Mouse (Mus musculus) forebrain, embryonic 12.5 days (tissue): ENCODE results near the gene Acaa1b. TPM values are rescaled to one million over a fixed set of nuclear protein-coding genes. Genes with fewer than 3 reads are reported as not detected.

Experiments used
- ATAC-seq: fragments of 200-750 bp; cut with Nextera tagmentation; 2 replicates; pipeline ENCODE4 v1.8.0; 2017; ENCODE audit warnings: moderate TSS enrichment; ENCODE audit not compliant: low FRiP score
- H3K27ac ChIP-seq: fragments of 300-500 bp; sonication (generic); 2 replicates; pipeline ENCODE4 v1.5.1; 2016; ENCODE audit warnings: mild to moderate bottlenecking
- H3K27me3 ChIP-seq: fragments of 300-500 bp; sonication (generic); 2 replicates; pipeline ENCODE4 v1.6.1; 2016; ENCODE audit warnings: mild to moderate bottlenecking
- H3K36me3 ChIP-seq: fragments of 300-500 bp; sonication (generic); replicated peaks from 2 replicates; pipeline ENCODE4 v1.6.1; 2016; ENCODE audit warnings: mild to moderate bottlenecking
- H3K4me1 ChIP-seq: fragments of 300-500 bp; sonication (generic); 2 replicates; pipeline ENCODE4 v1.6.1; 2016
- H3K4me2 ChIP-seq: fragments of 300-500 bp; sonication (generic); 2 replicates; pipeline ENCODE4 v1.6.1; 2016; ENCODE audit warnings: mild to moderate bottlenecking, moderate library complexity
- H3K4me3 ChIP-seq: fragments of 300-500 bp; sonication (generic); replicated peaks from 2 replicates; pipeline ENCODE4 v1.5.1; 2016; ENCODE audit warnings: mild to moderate bottlenecking
- H3K9ac ChIP-seq: fragments of 300-500 bp; sonication (generic); 2 replicates; pipeline ENCODE4 v1.6.1; 2016; ENCODE audit warnings: mild to moderate bottlenecking
- H3K9me3 ChIP-seq: fragments of 300-500 bp; sonication (generic); 2 replicates; pipeline ENCODE4 v1.6.1; 2016
- WGBS: fragments of 180-500 bp; shearing (Covaris S2); methylation state at CpG from one replicate; pipeline ENCODE4 v1.1.7; 2016; 5-methylcytosine and 5-hydroxymethylcytosine counted together
- polyA plus RNA-seq: library from polyadenylated mRNA; unstranded; fragments of >200 nt; fragmentation: Nextera tagmentation; extraction: Ambion mirVana; gene quantifications from 2 replicates; pipeline ENCODE4 v1.2.1, GENCODE M21; 2016

Gene Acaa1b
- polyA plus RNA-seq: 0.95 and 2.1 TPM in 2 replicates

GRCm38 (mm10) chr9:119156278-119157201, at the start of gene Acaa1b:
TSS of gene Acaa1b (minus strand) at chr9:119157093.
- WGBS: under 1% methylated on average over 63 of the region's 65 CpGs
- Histone ChIP-seq H3K27ac (no peak within 1 kb of the TSS), H3K4me3 (peak within 1 kb of the TSS; percentile 56), H3K4me2 (peak within 1 kb of the TSS; percentile 71), H3K9ac (peak within 1 kb of the TSS; percentile 45; the same call in 1 of the 2 replicates), H3K36me3 (no peaks in the 10 kb centered on the region), H3K4me1 (peaks cover 5% of the 10 kb centered on the region; the same call in 1 of the 2 replicates), H3K9me3 (no peaks in the 10 kb centered on the region), H3K27me3 (peaks cover 29% of the 10 kb centered on the region)
- peak; percentile 92 for ATAC-seq

GRCm38 (mm10) chr9:119206666-119207065, 49.8 kb upstream of the Acaa1b start:
- no peak overlapping the region for H3K9ac ChIP-seq
- no peak overlapping the region for H3K4me2 ChIP-seq
- H3K9me3 ChIP-seq: peaks cover 10% of the 10 kb centered on the region; the same call in 1 of the 2 replicates
- WGBS: 78% methylated on average over 2 of the region's 2 CpGs
- no peaks in the 10 kb centered on the region for H3K27me3 ChIP-seq
- H3K27ac ChIP-seq: no peak overlapping the region
- H3K36me3 ChIP-seq: no peaks in the 10 kb centered on the region
- H3K4me1 ChIP-seq: no peaks in the 10 kb centered on the region
- H3K4me3 ChIP-seq: no peak overlapping the region
- ATAC-seq: no peak

GRCm38 (mm10) chr9:119205756-119206155, 48.9 kb upstream of the Acaa1b start:
- no peaks in the 10 kb centered on the region for H3K4me1 ChIP-seq
- WGBS: 91% methylated on average over 5 of the region's 5 CpGs

GRCm38 (mm10) chr9:119203617-119204016, 46.7 kb upstream of the Acaa1b start:
- Histone ChIP-seq H3K4me1 (no peaks in the 10 kb centered on the region), H3K4me3 (no peak overlapping the region), H3K36me3 (no peaks in the 10 kb centered on the region), H3K9me3 (peaks cover 10% of the 10 kb centered on the region; the same call in 1 of the 2 replicates), H3K27ac (no peak overlapping the region), H3K4me2 (no peak overlapping the region), H3K9ac (no peak overlapping the region), H3K27me3 (no peaks in the 10 kb centered on the region)
- no peak for ATAC-seq
- WGBS: 97% methylated on average over 9 of the region's 9 CpGs

More at GRCm38 (mm10) chr9:119205756-119206155, 48.9 kb upstream of the Acaa1b start:
- no peak overlapping the region for H3K27ac ChIP-seq
- H3K9ac ChIP-seq: no peak overlapping the region
- no peak overlapping the region for H3K4me3 ChIP-seq
- no peak overlapping the region for H3K4me2 ChIP-seq
- no peaks in the 10 kb centered on the region for H3K36me3 ChIP-seq
- peaks cover 10% of the 10 kb centered on the region; the same call in 1 of the 2 replicates for H3K9me3 ChIP-seq
- H3K27me3 ChIP-seq: no peaks in the 10 kb centered on the region
- no peak for ATAC-seq

GRCm38 (mm10) chr9:119201653-119202052, 44.8 kb upstream of the Acaa1b start:
- H3K9ac ChIP-seq: no peak overlapping the region
- WGBS: 84% methylated on average over 5 of the region's 5 CpGs
- H3K4me1 ChIP-seq: no peaks in the 10 kb centered on the region
- H3K36me3 ChIP-seq: no peaks in the 10 kb centered on the region
- H3K27ac ChIP-seq: no peak overlapping the region
- H3K4me3 ChIP-seq: no peak overlapping the region
- no peaks in the 10 kb centered on the region for H3K27me3 ChIP-seq
- no peak for ATAC-seq
- no peak overlapping the region for H3K4me2 ChIP-seq
- peaks cover 10% of the 10 kb centered on the region; the same call in 1 of the 2 replicates for H3K9me3 ChIP-seq

GRCm38 (mm10) chr9:119199151-119199861, 42.4 kb upstream of the Acaa1b start:
- H3K4me2 ChIP-seq: no peak overlapping the region
- 84% methylated on average over 10 of the region's 10 CpGs for WGBS
- H3K27me3 ChIP-seq: no peaks in the 10 kb centered on the region
- no peaks in the 10 kb centered on the region for H3K36me3 ChIP-seq
- no peak overlapping the region for H3K4me3 ChIP-seq
- ATAC-seq: no peak
- no peaks in the 10 kb centered on the region for H3K4me1 ChIP-seq
- no peak overlapping the region for H3K9ac ChIP-seq
- H3K9me3 ChIP-seq: peaks cover 6% of the 10 kb centered on the region; the same call in 1 of the 2 replicates
- H3K27ac ChIP-seq: no peak overlapping the region

- ATAC-seq: no peak
- Histone ChIP-seq H3K9ac (no peak overlapping the region), H3K27me3 (no peaks in the 10 kb centered on the region), H3K27ac (no peak overlapping the region), H3K9me3 (no peaks in the 10 kb centered on the region), H3K4me3 (no peak overlapping the region), H3K4me1 (no peaks in the 10 kb centered on the region), H3K4me2 (no peak overlapping the region), H3K36me3 (no peaks in the 10 kb centered on the region)
- WGBS: 35% methylated on average over 11 of the region's 11 CpGs
Observed at GRCm38 (mm10) chr9:119192202-119192990, 35.5 kb upstream of the Acaa1b start.

GRCm38 (mm10) chr9:119181241-119181728, 24.4 kb upstream of the Acaa1b start:
- Histone ChIP-seq H3K27me3 (no peaks in the 10 kb centered on the region), H3K36me3 (no peaks in the 10 kb centered on the region), H3K4me1 (no peaks in the 10 kb centered on the region), H3K27ac (no peak overlapping the region), H3K4me3 (no peak overlapping the region), H3K9me3 (no peaks in the 10 kb centered on the region), H3K9ac (no peak overlapping the region), H3K4me2 (no peak overlapping the region)
- no peak for ATAC-seq
- WGBS: 58% methylated on average over 3 of the region's 3 CpGs

- WGBS: 92% methylated on average over 11 of the region's 11 CpGs
Observed at GRCm38 (mm10) chr9:119179292-119179691, 22.4 kb upstream of the Acaa1b start.

GRCm38 (mm10) chr9:119167608-119168007, 10.7 kb upstream of the Acaa1b start:
- Histone ChIP-seq H3K36me3 (no peaks in the 10 kb centered on the region), H3K27me3 (no peaks in the 10 kb centered on the region), H3K9me3 (no peaks in the 10 kb centered on the region), H3K4me3 (no peak overlapping the region), H3K27ac (no peak overlapping the region), H3K4me2 (no peak overlapping the region), H3K4me1 (no peaks in the 10 kb centered on the region), H3K9ac (no peak overlapping the region)
- WGBS: 97% methylated on average over 2 of the region's 2 CpGs
- no peak for ATAC-seq

More at GRCm38 (mm10) chr9:119179292-119179691, 22.4 kb upstream of the Acaa1b start:
- Histone ChIP-seq H3K9me3 (no peaks in the 10 kb centered on the region), H3K27me3 (no peaks in the 10 kb centered on the region), H3K36me3 (no peaks in the 10 kb centered on the region), H3K9ac (no peak overlapping the region), H3K4me2 (no peak overlapping the region), H3K4me1 (no peaks in the 10 kb centered on the region), H3K4me3 (no peak overlapping the region), H3K27ac (no peak overlapping the region)
- ATAC-seq: no peak

GRCm38 (mm10) chr9:119165548-119165947, 8.7 kb upstream of the Acaa1b start:
- no peak overlapping the region for H3K27ac ChIP-seq
- H3K27me3 ChIP-seq: no peaks in the 10 kb centered on the region
- no peak overlapping the region for H3K4me2 ChIP-seq
- no peak overlapping the region for H3K9ac ChIP-seq
- no peaks in the 10 kb centered on the region for H3K36me3 ChIP-seq
- ATAC-seq: no peak
- H3K4me1 ChIP-seq: no peaks in the 10 kb centered on the region
- H3K9me3 ChIP-seq: no peaks in the 10 kb centered on the region
- no peak overlapping the region for H3K4me3 ChIP-seq
- WGBS: 93% methylated on average over 6 of the region's 6 CpGs
